Mouse (Mus musculus) lung, postnatal 0 days (tissue): ENCODE results near the gene Slc9a9.

ENCODE experiments used
- CTCF ChIP-seq: IDR thresholded peaks from 2 replicates; pipeline ENCODE4 v1.5.1; 2016; ENCODE audit warnings: antibody characterized with exemption, mild to moderate bottlenecking
- EP300 ChIP-seq: IDR thresholded peaks from 2 replicates; pipeline ENCODE4 v1.6.1; 2016; ENCODE audit warnings: antibody characterized with exemption, mild to moderate bottlenecking, control low read depth

- no peak for TF ChIP-seq CTCF
- no peak for TF ChIP-seq EP300
These were observed 17.6 kb downstream of the Slc9a9 start for GRCm38 (mm10) chr9:94687203-94687859.
